Mouse (Mus musculus) thymus, postnatal 10 days (tissue): ENCODE data around the gene Clcn3.

Experiments used
- DNase-seq, 2 experiments: peaks; one replicate each; pipeline ENCODE4 v3.0.0; 2021; ENCODE audit warnings: low spot score in 2 of 2

Gene Clcn3

GRCm38 (mm10) chr8:60952803-60953202 lies 30.3 kb downstream of the Clcn3 start:
- DNase-seq, result no peak

- DNase-seq, result no peak
These were observed 31.3 kb downstream of the Clcn3 start for GRCm38 (mm10) chr8:60951757-60952156.

GRCm38 (mm10) chr8:60951271-60951670 lies 31.8 kb downstream of the Clcn3 start:
- no peak for DNase-seq

- no peak for DNase-seq
These were observed 33.2 kb downstream of the Clcn3 start for GRCm38 (mm10) chr8:60949859-60950258.

- no peak for DNase-seq
These were observed 35.6 kb downstream of the Clcn3 start for GRCm38 (mm10) chr8:60947503-60947902.

- peak in 1 of 2 experiments; percentile 11 for DNase-seq
These were observed 40.2 kb downstream of the Clcn3 start for GRCm38 (mm10) chr8:60942867-60943266.

GRCm38 (mm10) chr8:60938717-60939424 lies 44.2 kb downstream of the Clcn3 start:
- no peak for DNase-seq

- DNase-seq, result no peak
These were observed 49.5 kb downstream of the Clcn3 start for GRCm38 (mm10) chr8:60933617-60934016.

- no peak for DNase-seq
These were observed 62.9 kb downstream of the Clcn3 start for GRCm38 (mm10) chr8:60920176-60920575.

- no peak for DNase-seq
These were observed 64.0 kb downstream of the Clcn3 start for GRCm38 (mm10) chr8:60919069-60919468.

- DNase-seq, result no peak
These were observed 70.5 kb downstream of the Clcn3 start for GRCm38 (mm10) chr8:60912554-60912953.

- no peak for DNase-seq
These were observed 71.0 kb downstream of the Clcn3 start for GRCm38 (mm10) chr8:60912081-60912480.

GRCm38 (mm10) chr8:60900147-60900546 lies 83.0 kb downstream of the Clcn3 start:
- no peak for DNase-seq

GRCm38 (mm10) chr8:60895878-60896277 lies 87.2 kb downstream of the Clcn3 start:
- no peak for DNase-seq

GRCm38 (mm10) chr8:60891757-60892156 lies 91.3 kb downstream of the Clcn3 start:
- DNase-seq, result no peak

- no peak for DNase-seq
These were observed 92.6 kb downstream of the Clcn3 start for GRCm38 (mm10) chr8:60890520-60890874.

- DNase-seq, result peak; percentile 93 to 95
These were observed 93.1 kb downstream of the Clcn3 start, which contains the start of gene Hpf1 for GRCm38 (mm10) chr8:60889843-60890519. Gene Hpf1 (plus strand): TSS chr8:60890418.

GRCm38 (mm10) chr8:60889131-60889842 lies 93.8 kb downstream of the Clcn3 start:
- no peak for DNase-seq

- DNase-seq, result no peak
These were observed 96.4 kb downstream of the Clcn3 start for GRCm38 (mm10) chr8:60886736-60887135.

- DNase-seq, result no peak
These were observed 99.5 kb downstream of the Clcn3 start for GRCm38 (mm10) chr8:60883419-60884137.

GRCm38 (mm10) chr8:60878617-60879016 lies 104.5 kb downstream of the Clcn3 start:
- no peak for DNase-seq
